Mouse (Mus musculus) liver (tissue): ENCODE data around the gene Tead1.
"Not testable (repeated sequence)": the region's sequence is repeated elsewhere in the genome, so short reads cannot be mapped to it uniquely, and the experiment has no call there.

Source experiments
- DNase-seq: peaks from one replicate; pipeline ENCODE4 v3.0.0-alpha.2; 2020; ENCODE audit warnings: mixed read lengths

The Tead1 gene

DNA sequence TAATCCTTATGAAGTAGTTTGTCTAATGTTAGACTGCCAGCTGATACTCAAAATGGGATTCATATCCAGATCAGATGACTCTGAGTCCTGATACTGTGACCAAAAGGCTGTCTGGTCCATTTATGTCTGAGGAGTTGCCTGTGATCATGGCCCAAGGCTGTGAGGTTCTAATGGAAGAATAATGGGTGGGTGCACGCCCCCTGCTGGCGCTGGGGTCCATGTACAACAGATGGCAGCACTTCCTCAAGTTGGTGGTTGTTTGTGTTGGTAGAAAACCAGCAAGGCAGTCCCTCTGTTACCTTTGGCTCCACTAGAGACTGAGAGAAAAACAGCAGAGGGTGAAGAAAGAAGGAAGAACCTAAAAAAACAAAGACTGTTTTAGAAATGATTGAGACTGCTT is 186.6 kb downstream of the Tead1 start:
- DNase-seq = peak; percentile 35

DNA sequence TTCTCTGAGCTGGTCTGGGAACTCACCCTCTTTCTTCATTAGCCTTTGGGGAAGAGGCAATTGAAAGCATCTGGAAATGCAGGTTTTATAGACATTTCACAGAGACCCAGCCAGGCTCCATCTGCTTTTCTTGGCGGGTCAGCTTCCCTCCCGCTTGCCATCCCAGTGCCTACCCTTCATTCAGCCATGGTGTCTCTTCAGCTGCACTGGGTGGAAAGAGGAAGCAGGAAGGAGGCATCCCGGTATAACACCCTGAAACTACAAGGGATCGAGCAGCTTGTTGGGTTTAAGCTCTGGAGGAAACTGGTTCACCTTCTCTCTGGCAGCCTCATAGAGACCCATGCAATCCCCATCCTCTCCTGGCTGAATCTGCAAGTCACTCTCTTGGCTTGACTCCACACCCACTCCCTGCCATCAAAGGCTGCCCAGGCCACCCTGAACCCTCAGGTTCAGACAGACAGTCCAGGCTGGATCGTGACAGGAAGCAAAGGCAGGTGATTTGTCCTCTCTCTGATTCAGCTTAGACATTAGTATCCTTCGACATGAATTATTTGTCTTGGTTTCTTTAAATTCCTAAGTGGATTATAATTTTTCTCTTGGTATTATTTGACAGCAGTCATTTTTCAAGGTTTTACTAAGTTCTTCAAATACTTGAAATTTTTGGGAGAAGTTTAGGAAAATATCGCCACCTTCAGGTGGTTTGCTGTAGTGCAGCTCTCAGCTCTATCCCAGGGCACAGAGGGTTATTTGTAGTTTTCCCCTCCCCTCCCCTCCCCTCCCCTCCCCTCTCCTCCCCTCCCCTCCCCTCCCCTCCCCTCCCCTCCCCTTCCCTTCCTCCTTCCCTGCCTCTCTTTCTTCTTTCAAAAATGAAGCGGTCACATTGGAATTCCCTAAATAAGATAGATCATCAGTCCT is 189.7 kb downstream of the Tead1 start:
- peak; percentile 33 for DNase-seq

DNA sequence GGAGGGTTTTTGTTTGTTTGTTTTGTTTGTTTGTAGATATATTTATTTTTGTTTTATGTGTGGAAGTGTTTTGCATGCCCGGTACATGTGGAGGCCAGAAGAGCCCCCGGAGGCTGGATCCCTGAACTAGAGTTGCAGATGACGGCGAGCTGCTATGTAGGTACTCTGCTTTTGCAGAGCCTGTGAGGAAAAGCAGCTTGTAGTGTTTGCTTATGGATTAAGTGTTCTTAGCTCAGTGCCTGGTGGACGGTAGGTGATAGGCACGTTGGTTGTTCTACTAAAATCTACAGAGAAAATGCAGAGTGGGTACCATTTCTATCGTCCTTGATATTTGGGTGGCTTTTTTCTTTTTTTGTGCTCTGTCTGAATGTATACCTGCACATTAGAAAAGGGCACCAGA is 192.6 kb downstream of the Tead1 start:
- no peak for DNase-seq

DNA sequence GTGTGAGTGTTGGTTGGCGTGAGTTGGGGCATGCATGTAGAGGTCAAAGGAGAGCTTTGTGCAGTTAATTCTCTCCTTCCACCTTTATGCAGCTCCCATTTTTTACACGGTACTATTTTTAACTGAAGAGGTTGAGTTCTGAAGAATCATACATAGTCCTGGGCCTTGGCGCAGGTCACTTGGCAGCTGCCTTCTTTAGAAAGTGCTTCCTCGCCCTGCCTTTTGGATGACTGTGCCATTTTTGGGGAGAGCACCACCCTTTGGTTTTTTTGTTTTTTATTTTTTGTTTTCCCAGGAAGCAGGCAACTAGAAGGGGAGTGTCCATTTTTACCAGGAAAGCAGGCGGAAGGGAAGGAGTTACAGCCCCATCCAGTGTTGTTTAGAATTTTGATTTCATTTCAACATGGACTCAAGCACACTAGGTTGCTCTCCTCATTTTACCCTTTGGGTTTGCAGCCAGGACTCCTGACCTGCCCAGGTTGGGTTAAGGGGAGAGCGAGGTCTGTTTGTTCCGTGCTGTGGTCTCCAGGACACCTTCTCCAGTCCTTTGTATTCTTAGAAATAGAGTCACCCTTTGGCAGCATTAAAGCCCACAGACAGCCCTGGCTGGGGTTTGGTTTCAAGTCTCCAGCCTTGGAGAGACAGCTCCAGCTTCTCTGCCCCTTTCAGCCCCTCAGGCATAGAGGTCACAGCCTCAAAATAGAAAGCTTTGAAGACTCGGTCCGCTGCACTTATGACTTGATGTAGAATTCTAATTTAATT is 193.5 kb downstream of the Tead1 start:
- no peak for DNase-seq

DNA sequence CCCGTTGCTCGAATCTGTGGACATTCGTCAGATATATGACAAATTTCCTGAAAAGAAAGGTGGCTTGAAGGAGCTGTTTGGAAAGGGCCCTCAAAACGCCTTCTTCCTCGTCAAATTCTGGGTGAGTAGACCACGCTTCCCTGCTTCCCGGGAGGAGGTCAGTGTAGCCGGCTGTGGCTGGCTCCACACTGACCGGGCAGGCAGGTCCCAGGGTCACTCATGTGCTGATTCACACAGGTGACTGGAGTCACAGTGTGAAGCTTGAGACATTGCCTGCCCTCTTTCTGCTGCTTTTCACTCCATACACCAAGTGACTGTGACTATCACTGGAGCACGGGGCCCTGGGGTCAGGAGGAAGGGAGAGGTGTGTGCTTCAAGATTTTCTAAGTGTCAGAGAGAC is 197.0 kb downstream of the Tead1 start:
- DNase-seq = no peak

DNA sequence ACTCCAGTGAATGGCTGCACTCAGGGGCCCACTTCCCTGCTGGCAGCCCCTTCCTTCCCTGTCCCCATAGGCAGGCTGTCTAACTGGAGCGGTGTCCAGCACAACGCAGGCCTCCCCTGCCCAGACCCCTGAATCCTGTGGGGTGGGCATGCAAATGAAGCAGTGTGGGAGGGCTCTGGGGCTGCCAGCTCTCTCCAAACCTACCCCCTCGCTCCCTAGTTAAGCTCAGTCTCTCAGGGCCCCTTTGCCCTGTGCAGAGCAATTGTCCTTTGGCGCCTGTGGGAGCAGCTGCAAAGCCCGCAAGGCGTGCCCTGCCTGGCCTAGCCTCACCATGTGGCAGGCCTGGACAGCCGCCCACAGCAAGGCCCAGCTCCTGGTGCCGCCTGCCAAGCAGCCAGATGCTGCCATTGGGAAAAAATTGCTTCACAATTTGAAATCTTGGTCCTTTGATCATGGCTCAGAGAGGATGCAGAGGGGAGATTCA is 204.7 kb downstream of the Tead1 start:
- peak; percentile 7 for DNase-seq

DNA sequence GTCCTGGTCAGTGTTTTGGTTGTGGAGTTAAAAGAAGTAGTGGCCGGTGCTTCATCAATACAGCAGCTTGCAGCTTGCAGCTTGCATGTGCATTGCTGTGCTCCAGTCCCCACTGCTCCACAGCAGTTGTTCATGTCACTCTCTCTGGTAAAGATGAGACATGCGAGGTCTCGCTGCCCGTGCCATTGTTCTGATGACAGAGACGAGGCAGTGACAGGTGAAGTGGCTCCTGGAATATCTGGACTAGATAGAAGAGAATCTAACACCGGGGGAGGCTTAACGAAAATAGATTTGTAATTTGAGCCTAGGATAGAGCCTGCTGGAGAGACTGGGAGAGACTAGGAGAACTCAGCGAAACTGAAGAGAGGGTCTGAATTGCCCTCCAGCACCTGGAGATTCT is 206.4 kb downstream of the Tead1 start:
- DNase-seq = no peak

DNA sequence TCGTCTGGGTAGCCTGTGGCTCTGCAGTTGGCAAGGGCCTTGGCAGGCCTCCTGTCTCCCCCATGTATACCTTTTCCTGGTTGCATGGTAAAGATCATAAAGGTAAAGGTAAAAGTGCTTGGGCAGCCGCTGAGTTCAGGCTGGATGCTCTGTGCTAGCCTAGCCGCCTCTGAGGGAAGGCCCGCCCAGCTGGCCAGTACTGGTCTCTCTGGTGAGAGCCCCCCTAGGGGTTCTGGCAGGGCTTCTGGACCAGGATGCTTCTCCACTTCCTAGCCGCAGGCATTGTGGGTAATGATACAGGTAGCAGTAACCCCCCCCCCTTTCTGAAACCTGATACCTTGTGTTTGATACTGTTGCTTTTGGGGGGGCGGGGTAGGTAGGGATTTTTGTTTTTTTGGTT is 212.8 kb downstream of the Tead1 start:
- DNase-seq = no peak

DNA sequence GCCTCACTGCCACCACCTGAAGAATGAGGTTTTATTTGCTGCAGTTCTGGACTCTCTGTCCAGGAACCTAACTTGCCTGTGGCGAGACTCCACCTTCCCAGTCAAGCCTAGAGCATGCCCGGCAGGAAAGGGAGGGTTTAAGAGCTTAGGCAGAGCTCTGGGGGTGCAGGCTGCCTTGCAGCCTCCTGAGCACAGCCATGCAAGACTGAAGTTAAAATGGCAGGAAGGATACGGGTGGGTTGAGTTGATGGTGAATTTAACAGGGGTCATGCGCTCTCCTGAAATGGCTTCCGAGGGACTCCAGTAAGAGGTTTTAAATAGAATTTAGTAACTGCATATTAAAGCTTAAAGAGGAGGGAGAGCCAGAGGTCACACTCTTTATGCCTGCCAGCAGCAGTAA is 213.5 kb downstream of the Tead1 start:
- DNase-seq = no peak

DNA sequence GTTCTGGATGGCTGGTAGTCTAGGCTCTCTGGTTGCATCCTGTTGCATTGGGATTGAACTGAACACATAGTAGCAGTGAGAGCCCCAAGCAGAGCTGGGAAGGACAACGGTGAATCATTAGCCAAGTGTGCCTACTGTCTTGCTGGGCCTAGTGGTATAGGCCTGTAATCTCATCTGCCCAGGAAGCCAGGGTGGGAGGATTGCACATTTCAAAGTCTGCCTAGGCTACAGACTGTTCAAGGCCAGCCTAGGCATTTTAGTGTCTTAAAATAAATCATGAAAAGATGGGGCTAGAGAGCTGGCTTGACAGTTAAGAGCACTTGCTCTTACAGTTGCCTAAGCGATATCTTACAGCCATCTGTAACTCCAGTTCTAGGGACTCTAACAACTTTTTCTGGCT is 217.2 kb downstream of the Tead1 start:
- no peak for DNase-seq

DNA sequence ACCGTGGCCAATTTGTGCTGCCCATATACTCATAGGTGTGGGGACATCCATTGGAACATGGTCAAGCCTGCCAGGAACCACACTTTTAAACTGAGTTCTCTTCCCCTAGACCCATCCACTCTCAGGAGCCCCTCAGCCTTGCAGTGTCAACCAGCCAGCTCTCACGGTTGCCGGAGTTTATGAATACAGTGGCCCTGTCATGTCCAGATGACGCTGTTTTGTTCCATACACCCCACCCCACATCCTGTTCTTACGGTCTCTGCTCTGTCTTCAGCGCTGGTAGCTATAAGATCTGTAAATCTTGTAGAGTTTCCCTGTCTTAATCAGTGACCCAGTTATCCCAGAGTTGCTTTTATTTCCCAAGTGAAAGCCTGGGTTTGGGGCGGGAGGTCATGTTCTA is 222.6 kb downstream of the Tead1 start:
- DNase-seq = no peak

DNA sequence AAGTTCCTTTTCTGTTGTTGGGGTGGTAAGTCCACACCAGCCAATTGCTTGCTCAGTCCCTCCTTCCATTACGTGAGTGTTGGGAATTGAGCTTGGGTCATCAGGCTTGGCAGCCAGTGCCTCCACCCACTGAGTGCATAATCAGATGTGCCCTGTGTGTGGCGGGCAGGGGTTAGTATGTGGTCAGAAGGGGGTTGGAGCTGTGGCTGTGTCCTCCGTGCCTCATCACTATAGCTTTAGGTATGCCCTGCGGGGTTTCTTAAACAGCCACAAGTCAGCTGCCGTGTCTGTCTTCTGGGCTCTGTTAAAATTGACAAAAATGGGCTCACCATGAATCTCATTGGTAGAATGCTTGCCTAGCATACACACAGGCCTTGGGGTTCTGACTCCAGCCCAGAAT is 227.7 kb downstream of the Tead1 start:
- no peak for DNase-seq

DNA sequence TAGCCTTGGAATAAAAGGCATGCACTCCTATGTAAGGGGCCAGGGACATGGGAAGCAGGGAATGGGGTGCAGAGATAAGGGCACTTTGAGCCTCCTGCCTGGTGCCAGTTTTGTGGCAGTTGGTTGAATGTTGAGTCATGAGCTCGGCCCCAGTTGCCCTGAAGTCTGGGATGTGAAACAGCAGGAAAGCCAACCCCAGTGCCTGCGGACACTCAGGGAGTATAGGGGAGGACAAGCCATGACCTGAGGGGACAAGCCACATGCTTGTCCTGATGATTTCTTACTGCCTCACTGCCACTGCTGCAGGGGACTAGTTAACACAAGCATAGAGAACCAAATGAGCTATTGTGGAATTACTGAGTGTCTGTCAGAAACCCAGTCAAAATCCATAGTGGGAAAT is 228.3 kb downstream of the Tead1 start:
- no peak for DNase-seq

DNA sequence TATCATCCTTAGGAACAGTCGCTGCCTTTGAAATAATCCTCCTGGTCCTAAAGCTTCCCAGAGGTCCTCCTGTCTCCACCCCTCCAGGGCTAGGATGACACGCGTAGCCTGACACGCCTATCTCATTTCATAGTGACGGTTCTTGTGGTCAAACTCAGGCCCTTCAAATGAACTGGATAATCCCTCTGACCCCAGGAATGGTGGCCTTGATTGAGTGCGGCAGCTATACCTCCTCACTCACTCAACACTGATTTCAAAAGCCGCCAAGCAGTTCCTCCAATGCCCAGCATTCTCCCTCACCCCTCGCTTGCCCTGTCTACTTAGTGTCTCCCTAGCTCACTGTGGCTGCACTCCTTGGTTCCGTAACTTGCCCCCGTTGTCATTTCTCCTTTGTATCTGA is 230.0 kb downstream of the Tead1 start:
- DNase-seq = no peak

DNA sequence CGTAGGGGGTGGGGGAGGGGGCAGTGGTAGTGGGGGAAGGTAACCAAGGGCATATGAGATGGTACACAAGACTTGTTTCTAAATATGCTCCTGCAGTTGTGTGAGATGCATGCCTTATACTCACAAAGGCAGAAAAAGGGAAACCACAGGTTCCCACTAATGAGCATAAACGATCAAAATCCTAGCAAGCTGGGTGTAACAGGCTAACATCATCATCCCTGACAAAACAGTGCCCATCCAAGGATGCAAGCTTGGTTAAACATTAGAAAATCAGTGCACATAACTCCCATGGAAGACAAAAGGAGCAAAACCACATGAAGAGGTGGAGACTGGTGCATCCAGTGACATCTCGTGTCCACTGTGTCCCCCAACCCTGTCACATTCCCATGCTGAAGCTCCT is 233.9 kb downstream of the Tead1 start:
- DNase-seq = no peak

DNA sequence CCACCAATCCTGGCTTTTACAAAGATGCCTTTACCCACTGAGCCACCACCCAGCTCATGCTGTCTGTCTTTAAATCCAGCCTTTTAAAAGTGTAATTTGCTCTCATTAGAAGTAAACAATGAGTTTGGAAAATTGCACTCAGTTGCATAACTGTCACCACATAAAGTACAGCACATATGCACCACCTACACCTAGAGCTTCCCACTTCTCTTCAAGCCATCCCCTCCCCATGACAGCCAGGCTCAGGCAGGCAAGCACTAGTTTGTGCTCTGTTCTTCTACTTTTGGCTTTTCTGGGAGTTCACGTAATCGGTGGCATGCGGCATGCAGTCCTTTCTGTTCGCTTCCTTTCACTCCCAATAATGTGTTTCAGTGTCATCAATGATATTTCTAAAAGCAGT is 236.5 kb downstream of the Tead1 start:
- no peak for DNase-seq

DNA sequence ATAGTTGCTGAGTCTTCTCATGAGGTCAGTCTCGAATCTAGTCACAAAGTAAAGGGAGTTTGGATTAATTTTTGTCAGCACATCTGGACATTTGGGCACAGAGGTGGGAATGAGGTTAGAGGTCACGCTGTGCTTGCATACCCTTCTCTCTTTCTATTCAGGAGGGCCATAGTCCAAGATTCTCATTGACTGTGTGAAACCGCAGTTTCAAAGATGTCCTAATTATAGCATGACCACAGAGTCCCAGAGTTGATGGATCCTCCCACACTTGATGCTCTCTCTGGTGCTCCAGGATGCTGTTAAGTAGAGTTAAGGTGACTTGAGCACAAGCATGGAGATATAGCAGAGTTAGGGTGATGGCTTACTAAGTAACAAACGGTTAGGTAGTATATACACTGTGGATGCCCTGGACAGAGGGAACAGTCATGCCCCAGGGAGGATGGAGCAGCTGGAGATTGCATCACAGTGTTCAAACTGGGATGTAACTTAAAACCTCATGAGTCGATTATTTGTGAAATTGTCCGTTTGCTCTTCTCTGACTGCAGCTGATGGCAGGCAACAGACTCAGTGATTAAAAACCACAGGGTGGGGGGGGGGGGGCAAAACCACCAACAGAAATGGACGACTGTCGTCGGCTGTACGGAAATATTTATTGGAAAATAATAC is 238.6 kb downstream of the Tead1 start:
- DNase-seq = no peak

DNA sequence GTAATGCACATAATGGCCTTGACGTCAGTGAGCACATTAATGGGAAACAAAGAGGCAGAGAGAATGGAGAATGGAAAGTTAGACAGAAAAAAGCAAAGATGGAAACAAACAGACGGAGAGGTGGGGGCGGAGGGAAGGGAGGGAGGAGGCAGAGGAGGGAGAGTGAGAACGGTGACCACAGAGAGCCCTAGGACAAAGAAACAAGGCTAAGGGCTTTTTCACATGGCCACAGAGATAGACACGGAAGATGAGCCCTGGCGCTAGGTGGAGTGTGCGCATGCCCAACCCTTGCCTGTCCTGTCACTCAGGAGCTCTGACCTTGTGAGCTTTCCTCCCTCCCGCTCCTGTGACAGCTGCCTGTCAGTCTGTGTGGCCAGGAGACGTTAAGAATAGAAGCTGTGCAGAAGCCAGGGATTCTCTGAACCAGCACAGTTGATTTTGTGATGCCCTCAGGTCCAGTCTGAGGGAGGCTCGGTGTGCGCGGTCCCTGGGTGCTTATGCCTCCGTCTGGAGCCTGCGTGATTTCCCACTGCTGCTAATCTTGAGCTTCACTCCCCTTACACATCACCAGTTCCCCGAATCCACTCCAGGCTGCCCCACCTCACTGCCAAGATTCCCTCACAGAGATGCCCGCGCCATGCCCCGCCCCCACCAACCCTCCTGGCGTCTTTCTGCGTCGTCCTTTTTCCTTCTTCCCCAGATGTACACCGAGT is 239.3 kb downstream of the Tead1 start:
- peak; percentile 7 for DNase-seq

DNA sequence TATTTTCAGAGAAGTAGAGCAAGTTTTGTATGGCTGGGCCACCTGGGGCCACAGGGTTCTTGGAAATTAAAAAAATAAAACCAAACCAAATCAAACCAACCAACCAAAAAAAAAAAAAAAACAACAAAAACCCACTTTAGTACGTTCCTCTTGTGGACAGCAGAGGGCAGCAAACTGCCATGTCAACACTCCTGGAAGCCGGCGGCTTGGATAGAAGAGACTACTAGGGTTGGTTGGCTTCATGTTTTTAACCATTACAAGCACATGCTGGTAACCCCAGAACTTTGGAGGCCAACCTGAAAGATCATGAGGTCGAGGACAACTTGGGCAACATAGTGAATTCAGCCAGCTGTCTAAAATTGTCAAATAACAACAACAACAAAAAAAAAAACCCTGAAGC is 240.7 kb downstream of the Tead1 start:
- peak; percentile 37 for DNase-seq

DNA sequence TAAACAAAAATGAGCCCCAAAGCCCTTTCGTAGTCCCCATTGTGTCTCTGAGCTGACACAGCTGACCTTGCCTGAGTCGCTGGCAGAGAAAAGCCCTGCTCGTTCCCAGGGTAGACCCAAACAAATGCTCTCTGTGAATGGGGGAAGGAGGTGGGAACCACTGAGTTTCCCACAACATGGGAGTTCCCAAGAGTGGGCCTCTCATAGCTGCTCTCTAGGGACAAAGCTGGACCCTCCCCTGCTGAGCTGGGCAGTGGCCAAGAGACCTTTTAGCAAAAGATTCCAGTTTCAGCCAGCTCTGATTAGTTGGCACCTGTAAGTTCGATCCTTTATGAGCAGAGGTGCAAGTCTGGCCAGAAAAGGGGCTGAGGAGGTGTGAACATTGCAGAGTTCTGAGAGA is 243.7 kb downstream of the Tead1 start:
- no peak for DNase-seq

DNA sequence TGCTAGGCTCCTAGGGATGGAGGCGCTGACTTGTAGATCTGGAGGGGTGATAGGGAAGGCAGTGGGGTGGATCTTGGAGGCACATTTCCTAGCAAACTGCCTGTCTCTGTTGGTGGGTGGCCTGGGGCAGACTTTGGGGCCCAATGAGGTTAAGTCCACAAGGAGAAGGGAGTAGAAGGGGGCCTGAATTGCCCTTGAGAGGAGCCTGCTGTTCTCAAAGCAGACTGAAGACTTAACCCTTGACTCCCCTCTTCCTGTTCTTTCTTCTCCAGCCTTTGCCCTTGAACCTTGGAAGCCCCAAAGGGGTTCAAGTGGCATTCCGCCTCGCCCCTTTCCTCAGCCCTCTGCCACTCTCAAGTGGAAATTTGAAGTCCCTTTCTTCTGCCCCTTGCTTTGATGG is 244.6 kb downstream of the Tead1 start:
- DNase-seq = no peak

DNA sequence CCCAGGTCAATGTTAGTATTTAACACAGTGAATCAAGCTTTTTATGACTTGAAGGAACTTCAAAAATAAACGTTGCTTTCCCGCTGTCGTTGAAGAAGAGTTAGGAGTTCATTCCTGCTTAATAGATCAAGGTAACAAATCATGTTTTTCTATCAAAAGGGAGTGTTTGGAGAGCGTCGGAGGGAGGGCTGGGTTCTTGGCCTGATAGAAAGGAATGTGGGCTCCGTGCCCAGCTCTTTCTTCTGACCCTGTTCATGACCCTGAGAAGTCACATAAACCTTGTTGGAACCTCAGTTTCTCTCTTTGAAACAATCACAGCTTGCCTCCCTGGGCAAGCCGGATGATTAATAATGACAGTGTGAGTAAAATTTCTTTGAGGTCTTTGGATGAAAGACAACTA is 251.6 kb downstream of the Tead1 start:
- no peak for DNase-seq

DNA sequence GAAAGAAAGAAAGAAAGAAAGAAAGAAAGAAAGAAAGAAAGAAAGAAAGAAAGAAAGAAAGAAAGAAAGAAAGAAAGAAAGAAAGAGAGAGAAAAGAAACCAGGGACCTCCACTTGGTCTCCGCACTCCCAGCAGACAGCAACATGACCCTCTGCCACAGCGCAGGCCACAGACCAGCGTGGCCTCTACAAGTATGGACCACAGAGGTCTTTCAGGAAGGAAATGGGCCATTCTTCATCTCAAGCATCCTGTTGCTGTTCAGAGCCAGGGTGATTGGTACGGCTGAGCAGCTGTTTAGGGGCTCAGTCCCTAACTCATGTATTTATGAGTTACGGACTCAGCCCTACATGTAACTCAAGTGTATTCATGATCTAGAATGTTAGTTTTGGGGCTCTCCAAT is 256.8 kb downstream of the Tead1 start:
- not testable (repeated sequence) for DNase-seq
